Mouse (Mus musculus): ENCODE results near the gene Hace1.

- TF ChIP-seq POLR2A (IDR thresholded peaks at IDR 0.05; ENCODE audit: insufficient read length, low read depth) (no peak), REST (IDR thresholded peaks at IDR 0.05; ENCODE audit: insufficient read depth, insufficient read length) (no peak)
Measured at GRCm38 (mm10) chr10:45639762-45640161, 62.1 kb downstream of the Hace1 start.

All from myocyte (in vitro differentiated cells).